Mouse (Mus musculus): Measurements from ENCODE around the gene Hmgn3.
"Not testable (repeated sequence)": the region's sequence is repeated elsewhere in the genome, so short reads cannot be mapped to it uniquely, and the experiment has no call there.

Hmgn3 gene

DNA sequence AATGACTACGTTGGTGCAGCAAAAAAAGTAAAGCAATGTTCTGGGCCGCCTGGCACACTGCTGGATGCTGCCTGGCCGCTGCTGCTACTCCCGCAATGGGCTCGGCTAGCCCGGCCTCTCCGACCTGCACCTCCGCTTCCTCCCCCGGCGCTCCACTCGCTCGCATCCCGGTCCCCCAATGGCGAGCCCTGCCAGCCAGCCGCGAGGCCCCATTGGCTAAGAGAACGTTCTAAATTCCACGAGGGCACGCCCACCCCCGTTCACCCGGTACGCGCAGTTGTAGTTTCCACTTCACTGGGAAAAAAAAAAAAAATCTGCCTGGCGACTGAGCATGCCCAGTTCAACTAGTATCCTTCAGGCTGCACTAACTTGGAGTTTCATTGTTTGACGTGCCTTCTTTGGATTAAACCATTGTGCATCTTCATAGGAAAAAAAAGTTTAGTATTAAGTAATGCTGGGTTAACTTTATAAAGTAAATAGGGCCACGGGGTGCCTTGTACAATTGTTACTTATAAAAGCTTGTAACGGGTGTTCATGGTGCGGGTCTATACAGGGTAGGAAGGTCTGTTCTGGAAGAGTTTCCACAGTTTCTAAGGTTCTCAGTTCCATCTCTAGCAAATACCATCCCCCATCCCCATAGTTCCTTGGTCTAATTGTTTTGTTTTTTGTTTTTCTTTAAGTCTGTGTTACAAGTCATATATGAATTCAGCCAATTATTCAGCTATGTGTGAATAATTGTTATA is at the start of gene Hmgn3:
Gene Hmgn3 (minus strand): TSS at position 240 of the 743 bp plus-strand sequence.
- DNase-seq (ENCODE audit: inconsistent ontology term): peak; percentile 99

DNA sequence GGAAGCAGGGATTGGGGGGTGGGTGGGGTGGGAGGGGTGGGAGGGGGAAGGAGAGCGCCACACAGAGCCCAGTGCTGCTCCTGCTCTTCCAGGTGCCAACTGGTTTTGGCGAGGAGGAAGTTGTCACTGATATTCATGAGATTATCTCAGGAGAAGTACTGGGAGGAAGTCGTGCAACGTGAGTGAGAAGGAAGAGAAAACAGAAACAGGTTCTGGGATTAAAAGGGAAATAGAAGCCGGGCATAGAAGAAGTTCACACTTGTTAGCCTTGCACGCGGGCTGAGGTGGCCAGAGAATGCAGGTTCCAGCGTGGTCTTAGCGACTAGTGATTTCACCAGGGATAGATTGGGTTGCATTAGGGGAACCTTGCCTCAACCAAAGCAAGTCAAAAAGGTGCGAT is 49.3 kb upstream of the Hmgn3 start:
- DNase-seq (ENCODE audit: inconsistent ontology term): no peak

DNA sequence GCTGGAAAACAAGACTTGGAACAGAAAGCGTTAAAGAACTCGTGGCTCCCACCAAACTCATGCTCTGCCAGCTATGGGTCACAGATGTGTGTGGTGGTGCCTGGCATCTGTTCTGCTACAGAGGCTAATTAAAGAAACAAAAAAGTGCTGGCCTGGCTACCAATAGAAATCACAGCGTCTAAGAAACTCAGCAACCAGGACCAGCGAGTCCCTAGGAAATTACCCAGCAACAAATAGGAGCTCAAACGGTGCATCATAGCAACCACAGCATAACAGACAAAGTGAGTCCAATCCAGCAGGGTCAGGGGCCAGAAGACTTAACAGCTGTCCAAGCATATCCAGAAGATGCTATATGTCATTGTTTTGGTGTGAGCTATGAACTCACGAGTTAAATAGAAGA is 48.5 kb upstream of the Hmgn3 start:
- no peak for DNase-seq (ENCODE audit: inconsistent ontology term)

DNA sequence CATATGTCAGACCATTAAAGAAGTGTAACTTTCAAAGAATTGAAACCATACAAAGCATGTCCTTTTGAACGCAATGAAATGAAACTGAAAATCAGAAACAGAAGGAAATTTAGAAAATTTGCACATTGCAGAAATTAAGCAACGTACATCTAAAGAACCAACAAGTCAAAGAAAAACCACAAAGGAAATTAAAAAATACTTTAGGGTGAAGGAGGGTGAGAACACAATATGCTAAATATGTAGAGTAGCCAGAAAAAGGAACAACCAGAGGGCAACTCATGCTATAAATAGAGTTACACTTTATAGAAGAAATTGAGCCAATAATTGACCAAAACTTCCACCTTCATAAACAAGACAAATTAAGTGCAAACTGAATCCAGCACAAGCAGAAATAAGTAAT is 41.3 kb upstream of the Hmgn3 start:
- no peak for DNase-seq (ENCODE audit: inconsistent ontology term)

DNA sequence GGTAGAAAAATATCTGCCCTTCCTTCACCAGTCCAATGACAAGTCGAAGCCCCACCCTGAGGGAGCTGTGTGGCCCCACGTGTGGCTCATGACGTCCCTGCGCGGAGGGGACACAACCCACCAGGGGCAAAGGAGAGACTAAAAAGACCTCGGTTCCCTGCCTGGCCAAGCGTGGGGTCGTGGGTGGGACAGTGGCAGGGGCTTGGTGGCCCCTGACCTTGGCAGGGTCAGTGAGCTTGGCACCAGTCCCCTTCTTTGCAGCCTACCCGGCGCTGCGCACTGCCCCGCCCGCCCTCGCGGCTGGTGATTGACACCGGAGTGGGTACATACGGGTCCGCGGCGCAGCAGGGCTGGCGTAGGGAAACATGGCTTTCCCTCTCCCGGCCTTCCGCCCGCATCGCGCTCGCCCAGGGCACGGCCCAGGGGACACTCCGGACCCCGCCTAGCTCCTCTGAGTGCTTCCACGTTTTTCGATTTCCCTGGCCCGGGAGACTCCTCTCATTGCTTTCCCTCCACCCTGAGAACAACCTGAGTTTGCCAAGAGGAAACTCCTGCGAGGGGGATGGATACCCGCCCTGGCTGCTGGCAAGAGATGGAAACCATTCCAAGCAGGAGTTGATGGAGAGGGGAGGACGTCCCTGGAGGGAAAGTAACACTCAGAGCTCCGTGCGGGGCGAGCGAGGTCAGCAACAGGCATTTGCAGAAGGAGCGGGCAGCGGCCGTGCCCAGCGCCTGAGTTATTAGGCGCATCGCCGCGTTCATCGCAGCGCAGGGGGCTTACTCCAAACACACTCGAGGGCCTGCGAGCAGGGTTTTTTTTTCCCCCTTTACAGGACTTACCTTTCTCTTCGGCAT is 667 bp downstream of the Hmgn3 start:
- DNase-seq (ENCODE audit: inconsistent ontology term): peak; percentile 81

DNA sequence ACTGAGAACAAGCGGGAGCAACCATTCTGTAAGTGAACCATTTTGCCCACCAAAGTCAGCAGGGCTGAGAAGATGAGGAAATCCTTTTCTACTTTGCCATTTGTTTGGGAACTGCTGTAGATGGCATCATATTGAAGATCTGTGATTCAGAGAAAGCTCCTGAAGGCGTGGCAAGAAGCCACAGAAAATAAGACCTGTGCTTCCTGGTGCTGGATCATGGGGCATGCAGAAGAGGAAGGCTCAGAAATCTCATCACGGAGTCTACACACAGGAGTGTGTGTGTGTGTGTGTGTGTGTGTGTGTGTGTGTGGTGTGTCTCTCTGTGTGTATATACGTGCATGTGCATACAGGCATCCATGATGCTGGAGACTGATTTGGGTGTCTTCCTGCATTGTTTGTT is 16.7 kb downstream of the Hmgn3 start:
- no peak for DNase-seq (ENCODE audit: inconsistent ontology term)

DNA sequence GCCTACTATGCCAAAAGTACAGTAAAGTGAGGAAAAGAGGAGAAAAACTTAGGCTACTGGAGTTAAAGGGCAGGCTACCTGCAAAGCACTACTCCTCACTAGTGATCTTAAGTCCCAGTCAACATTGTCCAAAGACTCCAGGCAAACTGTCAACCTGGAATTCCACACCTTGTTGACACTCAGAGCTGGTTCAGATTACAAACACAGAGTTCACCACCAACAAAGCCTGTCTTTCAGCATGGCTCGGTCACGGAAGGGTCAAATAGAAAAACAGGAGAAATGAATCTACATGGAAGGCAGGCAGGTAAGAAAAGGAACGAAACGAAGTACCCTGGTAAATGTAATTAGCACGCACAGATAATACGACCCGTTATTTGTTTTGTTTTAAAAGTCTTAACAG is 18.6 kb downstream of the Hmgn3 start:
- DNase-seq (ENCODE audit: inconsistent ontology term): no peak

DNA sequence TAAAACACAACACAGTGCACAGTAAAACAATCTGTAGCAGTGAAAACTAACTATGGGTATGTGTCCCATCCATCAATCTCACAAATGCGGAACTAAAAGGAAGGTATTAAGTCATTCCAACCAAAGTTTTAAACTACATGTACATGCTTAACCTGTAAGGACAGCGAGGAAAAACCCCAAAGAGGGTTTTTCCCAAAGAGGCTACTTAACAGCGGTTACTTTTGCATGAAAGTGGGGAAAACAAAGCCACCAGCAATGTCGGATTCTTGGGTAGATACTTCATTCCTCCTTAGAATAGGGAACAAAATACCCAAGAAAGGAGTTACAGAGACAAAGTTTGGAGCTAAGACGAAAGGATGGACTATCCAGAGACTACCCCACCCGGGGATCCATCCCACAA is 20.0 kb downstream of the Hmgn3 start:
- DNase-seq (ENCODE audit: inconsistent ontology term): not testable (repeated sequence)

DNA sequence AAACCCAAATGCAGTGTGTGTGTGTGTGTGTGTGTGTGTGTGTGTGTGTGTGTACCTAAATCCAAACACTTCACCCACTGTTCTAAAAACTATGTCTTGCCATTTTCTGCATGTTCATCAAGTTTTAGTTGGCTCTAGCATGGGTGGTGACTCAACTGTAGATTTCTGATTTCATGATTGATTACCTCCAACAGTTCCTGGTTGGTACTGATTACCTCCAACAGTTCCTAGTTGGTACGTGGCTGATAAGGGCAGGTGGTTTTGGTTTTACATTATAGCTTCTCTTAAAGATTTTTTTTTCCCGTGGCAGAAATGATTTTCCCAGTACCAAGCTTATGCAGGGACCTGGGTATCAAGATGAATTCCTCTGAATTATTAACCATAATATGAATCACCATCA is 27.3 kb downstream of the Hmgn3 start:
- no peak for DNase-seq (ENCODE audit: inconsistent ontology term)

DNA sequence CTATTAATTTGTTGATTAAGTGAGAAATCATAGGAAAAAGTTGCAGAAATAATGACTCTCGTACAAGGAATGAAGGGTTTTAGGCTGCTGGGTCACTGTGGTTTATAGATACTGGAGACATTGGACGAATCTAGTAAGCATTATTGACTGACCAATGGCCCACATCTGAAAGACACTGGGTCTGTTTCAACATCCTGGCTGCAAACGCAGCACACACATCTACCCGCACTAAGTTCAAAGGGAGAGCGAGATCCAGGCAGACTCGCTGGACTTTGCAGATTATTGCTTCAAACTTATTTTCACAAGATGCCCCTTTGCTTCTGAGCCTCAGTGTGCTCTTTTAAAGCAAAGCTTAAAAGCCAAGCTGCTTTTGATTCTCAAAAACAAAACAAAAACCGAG is 29.0 kb downstream of the Hmgn3 start:
- DNase-seq (ENCODE audit: inconsistent ontology term): no peak

DNA sequence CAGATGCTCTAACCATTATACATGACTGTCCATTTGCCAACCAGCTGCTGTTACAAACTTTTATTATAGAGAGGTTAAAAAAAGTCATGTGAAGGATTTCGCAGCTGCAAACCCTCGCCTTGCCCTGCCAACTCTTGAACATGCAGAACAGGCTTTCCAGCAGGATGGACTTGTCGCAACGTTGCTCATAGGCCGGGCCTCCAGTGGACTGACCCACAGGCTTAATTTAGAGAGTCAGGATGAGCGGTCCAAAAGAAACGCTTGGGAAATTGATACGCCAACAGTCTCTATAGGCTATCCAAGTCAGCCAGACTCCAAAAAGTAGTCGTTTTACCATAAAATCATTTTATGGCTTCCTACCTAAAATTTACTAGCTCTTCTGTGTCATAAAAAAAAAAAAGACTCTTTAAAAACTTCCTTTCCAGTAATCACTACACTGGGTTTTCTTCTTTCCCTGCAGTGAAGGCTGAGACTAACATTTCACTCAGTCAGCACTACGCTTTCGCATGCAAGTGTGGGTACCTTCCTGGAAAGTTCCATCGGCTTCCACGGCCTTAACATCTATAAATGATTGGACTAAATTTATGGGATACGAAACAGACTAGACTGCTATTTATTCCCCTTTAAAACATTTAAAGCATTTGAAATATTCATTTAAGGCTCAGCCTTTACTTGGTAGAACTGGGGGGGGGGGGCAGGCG is 29.6 kb downstream of the Hmgn3 start:
- DNase-seq (ENCODE audit: inconsistent ontology term): no peak

DNA sequence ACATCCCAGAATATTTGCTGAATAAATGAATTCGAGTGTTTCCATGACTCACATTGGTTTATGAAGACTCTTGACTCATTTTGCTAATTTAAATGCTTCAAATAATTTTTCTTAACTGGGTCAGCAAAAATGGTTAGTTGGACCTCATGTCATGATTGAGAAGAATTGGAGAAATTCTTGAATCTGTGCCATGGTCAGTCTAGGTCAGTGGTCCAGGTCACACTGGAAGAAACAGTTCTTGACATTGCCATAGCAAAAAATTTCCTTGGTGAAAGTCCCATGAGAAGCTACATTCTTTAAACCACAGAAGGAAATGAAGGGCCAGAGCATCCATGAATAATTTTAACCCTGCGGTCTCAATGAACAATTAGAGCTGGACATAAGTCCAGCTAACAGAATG is 30.8 kb downstream of the Hmgn3 start:
- peak; percentile 97 for DNase-seq (ENCODE audit: inconsistent ontology term)

DNA sequence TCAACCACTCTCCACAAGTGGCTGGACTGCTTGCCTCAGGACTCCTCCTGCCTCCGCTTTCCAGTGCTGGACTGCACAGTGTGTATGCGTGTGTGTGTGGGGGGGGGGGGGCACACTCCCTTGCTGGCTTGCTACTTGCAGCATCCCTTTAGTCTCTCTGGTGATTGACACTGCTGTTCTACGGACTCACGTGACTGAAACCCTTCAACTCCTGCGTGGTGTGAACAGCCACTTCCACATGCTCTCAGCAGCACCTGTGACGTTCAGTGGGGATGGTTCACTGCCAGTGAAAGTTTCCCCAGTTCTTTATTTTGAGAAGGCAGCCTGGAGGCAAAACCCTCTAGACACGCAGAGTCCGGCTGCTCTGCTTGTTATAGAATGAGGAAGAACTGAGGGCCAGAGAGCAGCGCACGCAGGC is 32.7 kb downstream of the Hmgn3 start:
- DNase-seq (ENCODE audit: inconsistent ontology term): no peak

DNA sequence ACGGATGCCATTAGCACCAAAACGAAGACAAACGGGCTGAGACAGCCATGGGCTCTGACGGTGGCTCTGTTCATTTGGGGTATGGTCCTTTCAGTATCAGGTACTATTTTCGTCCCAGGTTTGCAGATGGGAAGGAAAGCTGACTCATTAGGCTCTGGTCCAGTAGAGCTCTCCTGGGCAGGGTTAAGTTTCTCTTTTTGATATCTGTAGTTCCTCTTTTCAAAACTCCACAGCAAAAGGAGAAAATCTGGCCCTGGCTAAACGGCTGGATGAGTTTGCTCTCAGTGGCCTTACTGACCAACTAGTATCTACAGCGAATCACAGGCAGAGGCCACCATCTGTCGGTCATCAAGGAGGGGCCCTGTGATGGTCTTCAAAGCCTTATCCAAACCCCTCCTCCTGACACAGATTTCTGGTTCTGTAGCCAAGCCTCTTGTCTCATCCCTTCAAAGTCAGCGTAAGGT is 34.1 kb downstream of the Hmgn3 start:
- no peak for DNase-seq (ENCODE audit: inconsistent ontology term)

DNA sequence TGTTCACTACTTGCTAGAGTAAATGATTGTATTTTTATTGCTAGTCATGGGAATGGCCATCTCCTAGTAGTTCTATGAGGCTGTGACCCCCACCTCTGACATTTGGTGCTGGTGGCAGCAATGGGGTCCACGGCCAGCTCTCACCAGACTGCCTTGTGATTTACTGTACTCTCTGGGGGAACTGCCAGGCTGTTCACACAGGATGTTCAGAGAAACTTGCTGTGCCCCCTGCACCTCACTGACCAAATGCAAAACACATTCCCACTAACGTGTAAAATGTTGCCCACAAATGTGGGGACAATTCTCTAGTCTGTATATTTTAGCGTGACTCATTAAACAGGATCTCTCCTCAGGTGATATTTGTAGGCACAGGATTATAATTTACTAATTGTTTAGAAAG is 34.7 kb downstream of the Hmgn3 start:
- DNase-seq (ENCODE audit: inconsistent ontology term): no peak

DNA sequence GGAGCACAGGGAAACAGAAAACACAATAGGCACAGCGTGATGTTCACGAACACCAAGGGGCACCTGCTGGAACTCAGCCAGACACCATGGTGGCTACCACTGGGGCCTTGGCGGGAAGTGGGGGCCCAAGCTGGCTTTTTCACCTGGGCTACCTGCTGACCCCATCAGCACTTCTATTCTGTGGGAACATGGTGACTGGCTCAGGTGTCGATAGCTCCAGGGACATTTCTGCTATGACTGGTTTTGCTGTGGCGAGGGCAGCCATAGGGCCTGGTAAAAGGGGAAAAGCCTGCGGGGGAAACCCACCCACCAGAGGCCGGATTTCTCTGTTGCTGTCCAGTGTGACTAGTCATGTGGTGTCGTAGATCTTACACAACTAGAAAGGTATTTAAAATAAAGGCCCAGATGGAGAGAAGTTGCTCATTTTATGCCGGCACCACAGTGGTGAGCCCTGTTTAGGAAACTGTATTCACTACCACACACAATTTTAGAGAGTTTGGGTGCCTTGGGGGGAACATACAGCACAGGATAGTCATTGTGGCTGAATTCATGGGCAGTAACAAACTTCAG is 35.3 kb downstream of the Hmgn3 start:
- no peak for DNase-seq (ENCODE audit: inconsistent ontology term)

DNA sequence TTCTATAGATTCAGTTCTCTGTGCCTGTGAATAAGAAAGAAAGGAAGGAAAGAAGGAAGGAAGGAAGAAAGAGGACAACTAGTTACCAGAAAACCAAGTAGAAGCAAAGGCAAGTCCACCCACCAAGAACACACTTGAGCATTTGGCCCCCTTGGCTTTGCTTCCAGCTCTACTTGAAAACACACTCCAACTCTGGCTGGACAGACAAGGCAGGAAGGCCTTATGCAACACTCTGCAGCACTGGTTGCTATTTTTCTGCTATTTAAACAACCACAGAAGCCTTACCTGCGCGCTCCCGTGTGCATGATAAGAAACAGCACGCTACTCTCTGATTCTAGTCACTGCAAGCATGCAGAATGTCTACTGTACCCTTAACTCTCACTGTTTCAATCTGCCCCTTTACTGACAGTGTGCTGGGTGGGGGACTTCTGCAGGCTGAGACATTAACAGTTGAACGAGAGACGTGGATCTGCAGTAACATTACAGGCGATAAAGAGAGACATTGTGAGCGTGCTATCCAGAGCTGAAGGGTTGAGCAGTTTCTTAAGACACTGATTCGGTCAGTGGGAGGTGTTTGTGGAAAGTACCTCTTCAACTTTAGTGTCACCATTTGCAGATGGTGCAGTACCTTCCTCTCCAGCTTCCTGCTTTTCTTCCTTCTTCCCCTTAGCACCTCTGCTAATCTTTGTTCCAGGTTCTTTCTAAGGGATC is 35.9 kb downstream of the Hmgn3 start:
- DNase-seq (ENCODE audit: inconsistent ontology term): no peak

DNA sequence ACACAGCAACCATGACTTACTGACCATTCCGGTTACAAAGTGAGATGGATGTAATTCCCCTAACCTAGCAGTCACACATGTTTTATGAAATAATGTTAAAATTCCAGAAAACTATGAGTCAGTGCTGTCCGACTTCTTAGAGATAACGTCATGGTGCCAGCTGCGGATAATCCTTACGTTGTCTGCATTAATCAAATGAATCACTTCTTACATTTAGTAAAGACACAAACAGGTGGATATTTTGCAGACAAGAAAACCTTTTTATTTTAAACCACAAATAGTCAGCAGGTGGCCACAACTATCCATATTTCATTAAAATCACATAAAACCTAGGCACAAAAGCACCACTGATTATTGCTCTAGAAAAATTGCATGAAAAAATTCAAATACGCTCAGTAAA is 36.8 kb downstream of the Hmgn3 start:
- DNase-seq (ENCODE audit: inconsistent ontology term): no peak

DNA sequence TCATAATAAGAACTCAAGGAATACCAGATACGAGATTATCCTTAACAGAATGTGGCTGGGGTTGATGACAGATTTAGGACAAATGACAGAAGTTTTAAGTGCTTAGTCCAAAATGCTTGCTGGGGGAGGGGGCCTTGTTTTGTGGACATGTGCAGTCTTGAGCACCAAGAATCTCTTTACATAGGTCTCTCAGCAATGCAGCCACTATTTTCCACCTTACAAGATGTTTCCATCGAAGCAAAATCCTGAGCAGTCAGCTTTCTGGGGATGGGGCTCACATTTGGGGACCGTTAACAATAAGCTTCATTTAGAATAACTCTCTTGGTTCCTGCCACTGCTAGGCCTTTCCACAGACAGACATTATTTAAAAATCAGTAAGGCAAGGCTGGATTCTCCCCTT is 37.7 kb downstream of the Hmgn3 start:
- no peak for DNase-seq (ENCODE audit: inconsistent ontology term)

DNA sequence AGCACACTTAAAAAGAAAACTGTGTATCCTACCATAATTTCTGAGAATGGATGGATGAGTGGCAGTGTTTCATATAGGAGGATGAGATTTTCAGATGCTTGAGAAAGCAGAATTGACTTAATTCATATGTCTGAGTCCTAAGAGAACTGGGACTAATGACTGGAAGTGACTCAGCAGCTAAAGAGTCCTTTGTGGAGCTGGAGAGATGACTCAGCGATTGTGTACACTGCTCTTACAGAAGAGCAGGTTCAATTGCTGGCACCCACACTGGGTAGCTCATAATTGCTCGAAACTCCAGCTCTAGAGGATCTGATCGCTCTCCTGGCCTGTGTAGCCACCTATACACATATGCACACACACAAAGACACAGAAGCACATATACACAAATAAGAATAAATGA is 42.7 kb downstream of the Hmgn3 start:
- DNase-seq (ENCODE audit: inconsistent ontology term): peak; percentile 80

DNA sequence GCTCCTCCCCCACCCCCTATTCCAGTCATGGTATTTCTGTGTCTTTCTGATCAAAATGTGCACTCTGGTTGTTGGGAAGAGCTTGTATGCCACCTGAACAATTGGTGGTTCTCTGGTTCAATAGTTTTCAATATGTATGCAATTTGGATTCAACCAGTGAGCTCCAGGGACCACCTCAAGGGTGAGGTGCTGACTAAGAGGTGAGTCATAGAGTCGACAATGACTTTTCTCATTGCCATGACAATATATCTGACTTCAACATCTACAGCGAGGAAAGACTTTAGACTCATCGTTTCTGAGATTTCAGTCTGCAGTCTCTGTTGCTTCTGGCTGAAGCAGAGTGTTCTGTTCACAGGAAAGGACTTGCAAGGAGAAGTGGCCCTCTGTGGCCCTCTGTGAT is 44.8 kb downstream of the Hmgn3 start:
- DNase-seq (ENCODE audit: inconsistent ontology term): peak; percentile 84
